Mouse (Mus musculus): ENCODE results near the gene B3galnt2.

The B3galnt2 gene

DNA sequence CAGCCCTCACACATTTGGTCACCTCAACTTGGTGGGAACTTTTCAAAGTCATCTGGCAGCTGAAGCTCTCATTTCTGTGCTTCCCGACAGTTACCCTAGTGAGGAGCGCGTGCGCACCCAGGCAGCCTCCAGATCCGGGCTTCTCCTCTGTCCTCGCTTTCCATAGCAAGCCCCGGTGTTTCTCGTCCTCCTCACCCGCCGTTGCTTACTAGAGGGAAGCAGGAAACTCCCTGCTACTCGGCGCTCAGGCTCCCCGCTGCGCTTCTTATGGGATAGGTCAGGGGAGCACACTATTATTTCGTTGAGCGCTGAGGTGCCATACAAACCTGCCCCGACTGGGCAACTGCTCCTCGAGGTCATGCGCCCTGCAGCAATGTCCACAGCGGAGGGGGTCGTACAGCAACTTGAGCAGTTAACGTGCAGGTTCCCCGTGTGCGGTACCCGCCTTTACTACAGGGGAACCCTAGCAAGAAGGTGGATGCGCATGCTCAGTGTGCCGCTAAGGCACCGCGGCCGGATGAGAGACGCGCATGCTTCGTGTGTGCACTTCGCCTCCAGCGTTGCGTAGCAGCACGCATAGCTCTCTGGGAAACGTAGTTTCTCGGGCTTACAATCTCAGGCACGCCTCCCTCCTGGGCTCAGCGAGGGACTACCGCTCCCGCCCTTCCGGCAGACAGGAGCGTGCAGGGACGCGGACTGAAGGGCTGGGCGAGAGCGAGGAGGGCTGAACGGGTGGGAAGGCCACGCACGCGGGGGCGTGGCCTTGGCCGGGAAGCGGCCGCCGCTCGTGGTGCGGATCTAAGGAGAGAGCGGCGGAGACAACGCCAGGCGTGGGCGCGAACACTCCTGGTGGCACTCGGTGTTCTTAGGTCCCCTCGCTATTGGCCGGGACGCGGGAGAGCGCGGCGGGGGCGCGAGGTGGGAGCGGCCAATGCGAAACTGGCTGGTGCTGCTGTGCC, at the start of gene B3galnt2:
TSS of gene B3galnt2 (plus strand) at position 596 of the 959 bp plus-strand sequence.
- CTCF ChIA-PET = interaction anchor here (0.6 kb wide), 1 partner anchor 663 kb away, joined by 4 read pairs; no protein-coding TSS in a partner anchor

DNA sequence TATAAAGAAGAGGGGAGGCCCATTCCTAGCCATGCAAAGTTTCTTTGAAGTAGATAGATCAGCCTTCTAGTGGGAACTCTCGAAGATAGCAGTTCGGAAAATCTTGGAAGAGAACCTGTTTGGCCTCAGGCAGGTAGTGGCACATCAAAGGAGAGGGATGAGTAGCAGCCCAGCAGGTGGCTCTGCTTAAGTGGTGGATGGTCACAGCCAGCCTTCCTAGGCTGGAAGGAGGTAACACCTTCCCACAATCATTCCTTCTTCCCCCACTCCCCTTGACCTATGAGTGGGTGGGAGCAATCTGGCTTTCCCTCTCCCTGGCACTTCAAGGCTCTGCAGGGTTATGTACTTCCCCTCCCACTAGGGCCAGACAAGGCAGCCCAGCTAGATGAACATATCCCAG, 42.9 kb upstream of the B3galnt2 start:
- CTCF ChIA-PET = no interaction called here

DNA sequence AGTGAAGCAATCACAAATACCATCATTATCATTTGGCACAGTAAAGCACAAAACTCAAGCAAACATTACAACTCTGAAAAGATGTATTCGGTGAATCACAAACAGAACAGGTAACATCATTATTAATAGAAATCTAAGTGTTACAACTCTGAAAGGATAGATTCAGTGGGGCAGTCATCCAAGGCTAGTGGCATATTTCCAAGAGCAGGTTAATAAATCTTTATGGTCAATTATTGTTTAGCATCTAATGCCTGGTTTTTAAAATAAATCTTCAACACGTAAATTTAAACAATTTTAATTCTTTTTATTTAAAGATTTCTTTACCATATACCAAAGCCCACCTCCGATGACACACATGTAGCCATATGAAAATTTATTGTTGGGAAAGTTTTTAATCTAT, 34.9 kb upstream of the B3galnt2 start:
- CTCF ChIA-PET = no interaction called here

DNA sequence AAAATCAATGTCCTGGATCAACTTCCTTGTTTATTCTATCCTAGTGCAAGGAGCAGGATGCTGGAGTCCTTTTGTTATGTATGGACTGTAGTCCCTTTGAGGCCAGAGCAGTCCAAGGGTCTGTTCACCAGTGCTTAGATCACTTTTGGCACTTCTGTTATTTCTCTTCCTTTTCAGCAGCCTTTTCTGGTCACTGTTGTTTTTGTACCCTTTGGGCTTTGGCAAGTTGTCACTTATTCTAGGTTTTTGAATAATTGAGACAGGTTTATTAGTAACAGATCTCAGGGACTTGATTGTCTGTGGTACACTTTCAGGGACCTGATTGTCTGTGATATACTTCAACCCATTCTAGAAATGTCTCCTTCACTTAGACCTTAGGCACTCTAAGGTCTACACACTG, 31.7 kb upstream of the B3galnt2 start:
- CTCF ChIA-PET = no interaction called here

DNA sequence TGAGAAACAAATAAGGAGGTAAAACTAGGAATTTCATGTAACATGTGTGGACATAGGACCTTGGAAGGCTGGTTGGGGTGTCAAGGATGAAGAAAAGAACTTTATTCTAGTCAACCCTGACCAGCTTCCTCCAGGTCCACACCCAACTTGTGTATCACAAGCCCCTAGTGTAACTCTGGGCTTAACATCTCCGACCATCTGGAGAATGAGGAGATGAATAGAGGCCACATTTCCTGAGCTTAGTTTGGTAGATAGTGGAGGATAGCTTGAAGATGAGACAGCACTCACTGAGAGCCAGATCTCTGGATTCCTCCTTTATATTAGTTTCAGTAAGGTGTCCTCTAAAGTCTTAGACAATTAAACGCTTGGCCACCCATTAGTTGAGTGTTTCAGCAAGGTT, 24.3 kb upstream of the B3galnt2 start:
- CTCF ChIA-PET = interaction anchor here (0.6 kb wide), 1 partner anchor 201 kb away, joined by 3 read pairs; no protein-coding TSS in a partner anchor

DNA sequence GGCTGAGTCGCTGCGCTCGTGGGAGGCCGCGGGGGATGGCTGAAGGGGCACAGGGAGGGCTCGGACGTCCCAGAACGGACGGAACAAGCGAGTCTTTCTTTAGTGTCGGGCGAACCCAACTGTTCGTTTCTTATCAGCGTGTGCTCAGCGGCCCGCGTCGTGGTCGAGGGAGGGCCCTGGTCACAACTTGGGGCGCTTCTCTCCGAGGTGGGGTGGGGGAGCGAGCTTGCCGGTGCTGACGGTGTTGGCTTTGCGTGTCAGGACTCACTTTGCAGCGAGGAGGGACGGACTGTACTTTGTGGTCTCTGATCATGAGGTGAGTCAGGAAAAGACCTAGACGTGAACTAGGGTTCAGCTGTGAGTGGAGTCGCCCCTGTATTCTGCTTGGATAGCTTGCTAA, 662 bp downstream of the B3galnt2 start:
- CTCF ChIA-PET = no interaction called here

DNA sequence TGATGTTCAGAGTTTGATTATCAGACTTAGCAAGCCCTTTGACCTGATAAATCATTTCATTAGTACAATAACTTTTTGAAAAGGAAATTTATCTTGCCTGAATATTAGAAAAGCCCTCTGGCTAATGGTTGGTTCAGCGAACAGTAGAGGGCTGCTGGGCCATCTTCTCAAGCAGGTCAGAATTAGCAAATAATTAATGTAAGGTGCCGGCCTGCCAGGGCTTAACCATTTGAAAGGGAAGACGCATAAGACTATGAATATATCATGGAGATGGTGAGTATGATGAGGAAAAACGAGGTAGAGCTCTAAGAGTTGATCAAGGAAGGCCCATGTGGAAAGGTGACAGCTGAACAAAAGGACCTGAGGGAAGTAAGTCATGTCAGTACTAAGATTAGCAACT, 2.4 kb downstream of the B3galnt2 start:
- CTCF ChIA-PET = no interaction called here

DNA sequence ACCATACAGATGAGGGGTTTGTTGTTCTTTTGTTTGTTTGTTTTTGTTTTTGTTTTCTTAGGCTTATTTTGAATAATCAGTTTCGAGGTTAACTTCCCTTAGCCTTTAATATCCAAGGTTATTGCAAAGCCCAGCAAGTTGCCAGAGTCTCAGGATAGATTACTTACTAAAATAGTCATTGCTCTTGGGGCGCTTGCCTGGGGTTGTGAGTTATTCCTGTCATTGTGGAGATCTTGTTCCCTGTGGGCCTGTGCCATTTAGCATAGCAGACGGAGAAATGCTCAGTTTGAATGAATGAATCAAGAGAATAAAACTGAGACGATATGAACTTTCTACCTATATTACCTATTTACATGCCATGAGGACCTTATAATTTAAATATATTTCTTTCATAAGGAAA, 5.9 kb downstream of the B3galnt2 start:
- CTCF ChIA-PET = no interaction called here

DNA sequence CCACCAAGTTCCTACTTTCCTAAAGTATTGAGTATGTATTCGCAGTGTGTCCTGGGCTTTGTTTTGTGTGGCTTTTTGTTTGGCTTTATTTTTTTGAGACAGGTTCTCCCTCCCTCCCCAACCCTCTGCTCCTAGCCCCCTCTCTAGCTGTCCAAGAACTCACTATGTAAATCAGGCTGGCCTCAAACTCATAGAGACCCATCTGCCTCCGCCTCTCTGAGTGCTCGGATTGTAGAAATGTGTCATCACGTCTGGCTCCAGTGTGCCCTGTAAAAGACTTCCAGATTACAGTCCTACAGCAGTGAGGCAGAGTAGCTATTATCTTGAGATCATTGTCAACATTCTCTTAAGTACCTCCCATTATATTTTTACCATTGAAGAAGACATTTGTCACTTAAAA, 6.8 kb downstream of the B3galnt2 start:
- CTCF ChIA-PET = no interaction called here

DNA sequence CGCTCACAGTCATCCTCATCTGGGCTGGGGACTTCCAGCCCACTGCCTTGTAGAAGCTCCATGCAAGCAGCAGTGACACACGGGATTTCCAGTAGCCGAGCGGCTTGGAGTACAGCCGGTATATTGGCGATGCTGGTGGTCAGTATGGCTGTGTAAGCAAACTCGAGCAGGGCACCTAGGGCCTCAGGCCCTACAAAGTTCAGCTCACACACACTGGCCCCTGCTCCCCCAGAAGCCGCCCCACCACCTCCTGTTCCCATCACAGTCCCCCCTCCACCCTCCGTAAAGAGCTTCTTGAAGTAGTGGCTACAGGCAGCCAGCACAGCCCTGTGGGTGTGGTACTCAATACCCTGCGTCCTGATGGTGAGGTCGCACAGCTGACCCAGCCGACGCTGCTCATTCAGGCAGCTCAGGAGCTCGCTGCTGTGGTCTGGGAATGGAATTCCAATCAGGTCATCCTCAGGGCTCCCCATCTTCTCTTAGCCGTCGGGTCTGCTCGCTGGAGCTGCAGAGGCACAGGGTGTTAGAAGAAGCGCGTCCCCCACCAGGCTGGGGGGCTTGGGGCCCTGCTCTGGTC, 11.2 kb downstream of the B3galnt2 start:
- CTCF ChIA-PET = interaction anchor here (0.6 kb wide), 1 partner anchor 624 kb away, joined by 3 read pairs; no protein-coding TSS in a partner anchor

DNA sequence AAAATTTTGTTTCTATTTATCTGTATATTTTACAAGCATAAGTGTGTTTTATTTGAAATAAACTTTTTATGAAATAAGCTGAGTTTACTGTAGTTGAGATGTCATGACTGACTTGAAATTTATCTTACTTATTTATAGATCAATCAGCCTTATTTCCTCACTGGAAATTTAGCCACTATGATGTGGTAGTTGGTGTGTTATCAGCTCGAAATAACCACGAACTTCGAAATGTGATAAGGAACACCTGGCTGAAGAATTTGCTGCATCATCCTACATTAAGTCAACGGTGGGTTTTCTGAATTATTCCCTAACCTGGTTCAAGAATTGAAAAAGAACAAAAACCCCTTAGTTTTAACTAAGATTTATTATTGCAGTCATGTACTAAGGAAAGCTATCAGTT, 11.9 kb downstream of the B3galnt2 start:
- CTCF ChIA-PET = no interaction called here

DNA sequence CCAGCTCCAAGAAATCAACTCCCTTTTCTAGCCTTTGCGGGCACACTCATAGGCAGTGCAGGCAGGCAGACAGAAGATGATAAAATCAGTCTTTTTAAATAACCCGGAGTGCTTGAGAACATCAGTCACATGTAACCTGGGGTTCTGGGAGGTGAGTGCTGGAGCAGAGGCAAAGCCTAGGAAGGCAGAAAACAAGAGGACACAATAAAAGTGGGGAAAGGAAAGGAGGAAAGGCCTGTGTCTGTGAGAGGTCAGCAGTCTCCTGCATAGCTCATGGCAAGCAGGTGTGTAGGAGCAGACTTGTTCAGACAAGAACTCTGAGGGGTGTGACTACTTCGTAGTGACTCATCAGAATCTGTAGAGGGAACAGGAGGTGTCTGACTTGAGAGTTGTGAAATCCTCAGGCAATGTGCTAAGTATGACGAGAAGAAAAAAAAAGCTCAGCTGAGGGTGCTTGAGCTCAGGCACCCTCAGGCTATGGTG, 14.4 kb downstream of the B3galnt2 start:
- CTCF ChIA-PET = no interaction called here

DNA sequence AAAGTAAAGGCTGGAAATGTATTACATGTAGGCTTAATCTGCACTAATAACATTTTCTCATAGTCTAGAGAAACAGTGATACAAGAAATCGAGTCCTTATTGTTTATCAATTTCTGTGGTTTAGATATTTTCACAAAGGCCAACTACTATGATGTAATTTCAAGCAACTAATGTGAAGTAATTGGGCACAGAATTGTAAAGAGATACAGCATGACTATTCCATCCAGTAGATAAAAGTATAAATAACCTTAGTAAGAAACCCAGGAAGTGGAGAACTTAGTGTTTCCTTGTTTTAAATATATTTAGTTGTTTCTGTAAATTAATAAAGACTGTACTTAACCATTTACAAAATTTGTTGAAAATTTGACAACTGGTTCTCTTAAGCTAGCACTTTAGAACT, 15.5 kb downstream of the B3galnt2 start:
- CTCF ChIA-PET = no interaction called here

DNA sequence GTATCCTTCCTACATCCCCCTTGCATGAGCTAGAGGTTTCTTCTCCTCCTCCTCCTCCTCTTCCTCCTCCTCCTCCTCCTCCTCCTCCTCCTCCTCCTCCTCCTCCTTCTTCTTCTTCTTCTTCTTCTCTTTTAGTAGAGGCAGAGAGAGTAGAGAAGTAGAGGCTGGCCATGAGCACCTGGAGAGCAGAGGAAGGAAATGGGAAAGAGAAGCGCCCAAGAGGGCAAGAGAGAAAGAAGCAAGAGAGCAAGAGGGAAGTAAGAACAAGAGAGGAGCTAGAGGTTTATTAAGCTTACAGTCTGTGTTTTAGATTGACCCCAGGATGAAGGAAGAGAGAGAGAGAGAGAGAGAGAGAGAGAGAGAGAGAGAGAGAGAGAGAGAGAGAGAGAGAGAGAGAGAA, 27.6 kb downstream of the B3galnt2 start:
- CTCF ChIA-PET = interaction anchor here (0.6 kb wide), 1 partner anchor 490 kb away, joined by 3 read pairs; no protein-coding TSS in a partner anchor

DNA sequence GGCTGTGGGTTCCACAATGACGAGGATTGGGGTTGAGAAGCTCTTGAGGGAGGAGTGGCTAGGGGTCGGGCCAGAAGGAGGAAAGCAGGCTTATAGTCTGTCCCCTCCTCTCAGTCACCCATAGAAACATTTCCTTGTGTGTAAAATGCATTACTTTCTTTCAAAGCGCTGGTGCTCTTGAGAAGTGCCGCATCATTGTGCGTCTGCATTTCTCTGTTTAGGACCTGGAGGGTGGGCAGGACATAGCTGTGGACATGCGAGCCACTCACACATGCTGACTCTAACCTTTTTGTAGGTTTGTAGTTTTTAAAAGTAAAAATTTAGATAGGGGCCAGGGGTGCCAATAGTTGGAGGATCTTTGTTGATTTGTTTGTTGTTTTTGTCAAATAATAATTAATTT, 29.3 kb downstream of the B3galnt2 start:
- CTCF ChIA-PET = no interaction called here

DNA sequence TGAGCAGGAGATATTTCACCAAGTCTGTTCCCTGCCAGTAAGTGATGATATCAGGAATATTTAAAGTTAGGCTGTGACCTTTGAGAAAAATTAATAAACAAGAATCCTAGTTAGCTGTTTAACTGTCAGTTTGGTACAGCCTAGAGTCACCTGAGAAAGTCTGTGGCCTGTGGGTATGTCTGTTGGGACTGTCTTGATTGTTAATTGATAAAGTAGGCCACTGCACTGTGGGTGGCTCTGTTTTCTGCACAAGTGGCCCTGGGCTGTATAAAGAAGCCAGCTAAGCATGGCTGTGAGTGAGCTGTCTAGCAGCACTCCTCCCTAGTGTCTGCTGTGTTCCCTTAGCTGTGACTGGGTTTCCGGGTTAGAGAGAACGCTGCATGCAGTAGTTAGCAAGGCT, 34.9 kb downstream of the B3galnt2 start:
- CTCF ChIA-PET = no interaction called here

DNA sequence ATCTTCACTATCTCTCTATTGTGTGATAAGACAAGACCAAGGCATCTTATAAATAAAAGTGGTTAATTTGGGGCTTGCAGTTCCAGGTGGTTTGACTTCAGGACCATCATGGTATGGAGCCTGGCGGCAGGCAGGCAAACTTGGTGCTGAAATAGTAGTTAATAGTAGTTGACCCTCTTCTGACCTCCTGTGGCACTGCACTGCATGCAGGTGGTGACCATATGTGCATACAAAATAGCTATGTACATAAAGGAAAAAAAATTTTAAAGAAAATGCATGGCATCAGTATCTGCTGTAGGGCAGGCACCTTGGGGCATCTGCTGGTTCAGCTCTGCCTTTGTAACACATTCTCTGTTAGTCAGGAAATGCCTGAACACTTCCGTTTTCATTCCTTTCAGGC, 36.1 kb downstream of the B3galnt2 start:
- CTCF ChIA-PET = interaction anchor here (1.4 kb wide), 1 partner anchor 16 kb away, joined by 6 read pairs; no protein-coding TSS in a partner anchor

DNA sequence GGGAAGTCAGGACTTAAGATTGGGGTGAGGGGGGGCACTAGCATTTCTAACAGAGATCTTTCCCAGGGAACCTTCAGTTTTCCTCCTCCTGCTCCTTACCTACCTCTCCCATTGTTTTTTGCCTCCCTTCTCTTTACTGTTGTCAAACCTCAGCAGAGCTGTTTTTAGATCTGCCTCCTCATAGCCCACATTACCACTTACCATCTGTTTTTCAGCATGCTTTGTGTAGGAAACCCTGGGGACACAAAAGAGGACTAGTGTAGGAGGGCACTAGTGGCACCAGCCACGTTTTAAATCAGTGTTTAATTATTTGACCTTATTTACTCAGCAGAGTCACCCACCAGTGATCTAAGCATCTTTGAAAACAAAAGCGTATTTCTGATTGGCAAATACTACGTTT, 38.8 kb downstream of the B3galnt2 start:
- CTCF ChIA-PET = no interaction called here

DNA sequence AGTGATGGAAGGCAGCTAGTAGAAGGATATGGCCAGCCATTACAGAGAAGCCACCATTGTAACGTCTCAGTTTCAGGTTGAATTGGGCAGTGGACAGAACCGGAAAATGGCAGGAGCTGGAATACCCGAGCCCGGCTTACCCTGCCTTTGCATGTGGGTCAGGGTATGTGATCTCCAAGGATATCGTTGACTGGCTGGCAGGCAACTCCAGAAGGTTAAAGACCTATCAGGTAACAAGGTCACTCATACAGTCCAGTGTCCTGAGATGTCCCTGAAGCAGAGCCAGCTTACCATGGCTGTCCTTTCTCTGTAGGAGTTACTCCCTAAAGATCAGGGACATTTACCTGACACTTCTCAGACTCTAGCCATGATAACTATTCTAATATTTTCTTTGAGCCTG, 40.8 kb downstream of the B3galnt2 start:
- CTCF ChIA-PET = no interaction called here

DNA sequence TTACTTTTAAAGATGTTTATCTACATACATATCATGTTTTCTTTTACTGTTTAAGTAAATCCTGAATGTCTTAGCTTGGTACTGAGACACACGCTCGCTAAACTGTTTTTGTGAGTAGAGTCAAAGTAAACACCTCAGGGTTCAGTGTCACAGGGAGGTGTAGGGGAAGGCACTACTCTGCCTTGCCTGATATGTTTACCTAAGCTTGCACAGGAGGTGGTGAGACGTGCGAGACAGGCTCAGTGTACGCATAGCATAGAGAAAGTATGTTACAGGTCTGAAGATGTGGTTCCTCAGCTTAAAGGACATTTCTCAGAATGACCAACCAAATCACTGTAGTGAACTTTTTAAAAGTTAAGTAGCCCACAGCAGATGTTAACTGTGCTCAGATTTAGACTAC, 43.2 kb downstream of the B3galnt2 start:
- CTCF ChIA-PET = no interaction called here

DNA sequence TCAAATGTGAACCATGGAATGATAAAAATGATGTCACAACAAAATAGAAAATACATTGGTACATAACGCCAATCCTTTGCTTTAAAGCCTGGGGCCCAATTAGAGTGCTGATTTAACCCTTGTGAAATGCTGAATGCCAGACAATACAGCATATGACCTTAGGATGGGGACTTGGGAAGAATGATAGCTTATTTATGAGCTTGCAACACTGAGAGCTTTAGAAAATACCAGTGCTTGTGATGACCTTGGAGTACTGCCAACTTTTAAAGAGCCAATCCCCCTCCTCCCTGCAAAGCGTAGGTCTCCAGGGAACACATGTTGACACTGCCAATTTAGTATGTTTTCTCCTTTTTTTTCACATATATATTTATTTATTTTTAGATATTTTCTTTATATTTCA, 48.4 kb downstream of the B3galnt2 start:
- CTCF ChIA-PET = no interaction called here

DNA sequence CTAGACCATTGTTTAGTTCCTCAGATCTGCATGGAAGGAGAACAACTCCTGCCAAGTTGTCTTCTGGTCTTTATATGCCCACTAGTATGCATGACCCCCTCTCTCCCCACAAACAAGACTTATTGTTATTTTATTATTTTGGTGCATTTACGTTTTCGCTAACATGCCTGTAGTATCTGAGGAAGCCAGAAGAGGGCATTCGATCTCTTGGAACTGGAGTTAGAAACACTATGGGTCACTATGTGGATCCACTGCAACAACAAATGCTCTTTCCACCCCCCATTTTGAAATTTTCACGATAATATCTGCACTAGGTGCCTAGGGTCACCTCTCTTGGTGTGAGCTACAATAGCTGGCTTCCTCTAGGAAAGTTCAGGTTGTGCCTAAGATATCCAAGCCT, 49.8 kb downstream of the B3galnt2 start:
- CTCF ChIA-PET = no interaction called here

DNA sequence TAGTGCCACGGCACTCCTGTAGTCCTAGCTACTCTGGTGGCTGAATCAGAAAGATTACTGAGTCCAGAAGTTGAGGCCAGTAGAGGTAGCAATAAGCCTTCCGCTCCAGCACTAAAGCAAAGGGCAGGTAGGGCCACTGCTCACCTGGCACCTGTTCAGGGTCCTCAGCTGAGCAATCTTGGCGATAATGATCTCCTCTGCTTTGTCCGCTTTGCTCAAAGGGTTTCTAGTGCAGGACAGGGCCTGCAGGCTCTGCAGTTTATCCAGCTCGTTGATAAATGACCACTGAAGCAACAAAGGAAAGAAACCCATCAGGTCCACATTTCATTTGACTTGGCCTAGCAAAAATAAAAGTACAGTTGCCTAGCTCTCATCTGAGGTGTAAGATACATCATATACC, 50.7 kb downstream of the B3galnt2 start:
- CTCF ChIA-PET = no interaction called here

All from spleen, embryonic (tissue).